Mouse (Mus musculus) forebrain, embryonic 13.5 days (tissue): ENCODE measurements around the gene Lrp2. TPM values are rescaled to one million over a fixed set of nuclear protein-coding genes. Genes with fewer than 3 reads are reported as not detected.

Experiments
- ATAC-seq: fragments of 200-750 bp; cut with Nextera tagmentation; 2 replicates; pipeline ENCODE4 v1.8.0; 2017
- H3K27ac ChIP-seq: fragments of 300-500 bp; sonication (generic); 2 replicates; pipeline ENCODE4 v1.5.1; 2015; ENCODE audit warnings: inconsistent platforms, mild to moderate bottlenecking, moderate library complexity
- H3K27me3 ChIP-seq: fragments of 300-500 bp; sonication (generic); 2 replicates; pipeline ENCODE4 v1.6.1; 2015; ENCODE audit warnings: mild to moderate bottlenecking, inconsistent platforms
- H3K36me3 ChIP-seq: fragments of 300-500 bp; sonication (generic); 2 replicates; pipeline ENCODE4 v1.6.1; 2015; ENCODE audit warnings: mild to moderate bottlenecking, inconsistent platforms; ENCODE audit not compliant: poor library complexity, severe bottlenecking
- H3K4me1 ChIP-seq: fragments of 300-500 bp; sonication (generic); 2 replicates; pipeline ENCODE4 v1.6.1; 2015; ENCODE audit warnings: inconsistent platforms
- H3K4me2 ChIP-seq: fragments of 300-500 bp; sonication (generic); 2 replicates; pipeline ENCODE4 v1.6.1; 2015; ENCODE audit warnings: inconsistent platforms, mild to moderate bottlenecking, moderate library complexity
- H3K4me3 ChIP-seq: fragments of 300-500 bp; sonication (generic); 2 replicates; pipeline ENCODE4 v1.5.1; 2015; ENCODE audit warnings: mild to moderate bottlenecking, inconsistent platforms
- H3K9ac ChIP-seq: fragments of 300-500 bp; sonication (generic); 2 replicates; pipeline ENCODE4 v1.6.1; 2015; ENCODE audit warnings: mild to moderate bottlenecking, inconsistent platforms
- H3K9me3 ChIP-seq: fragments of 300-500 bp; sonication (generic); replicated peaks from 2 replicates; pipeline ENCODE4 v1.6.1; 2016; ENCODE audit warnings: inconsistent platforms
- WGBS: fragments of 180-500 bp; shearing (Covaris S2); methylation state at CpG from one replicate; pipeline ENCODE4 v1.1.7; 2015; 5-methylcytosine and 5-hydroxymethylcytosine counted together
- polyA plus RNA-seq: library from polyadenylated mRNA; unstranded; fragments of >200 nt; fragmentation: Nextera tagmentation; extraction: Ambion mirVana; gene quantifications from 2 replicates; pipeline ENCODE4 v1.2.1, GENCODE M21; 2015

Lrp2 gene
- polyA plus RNA-seq, 1 experiment from 2014 or later, result 0.75 TPM

DNA sequence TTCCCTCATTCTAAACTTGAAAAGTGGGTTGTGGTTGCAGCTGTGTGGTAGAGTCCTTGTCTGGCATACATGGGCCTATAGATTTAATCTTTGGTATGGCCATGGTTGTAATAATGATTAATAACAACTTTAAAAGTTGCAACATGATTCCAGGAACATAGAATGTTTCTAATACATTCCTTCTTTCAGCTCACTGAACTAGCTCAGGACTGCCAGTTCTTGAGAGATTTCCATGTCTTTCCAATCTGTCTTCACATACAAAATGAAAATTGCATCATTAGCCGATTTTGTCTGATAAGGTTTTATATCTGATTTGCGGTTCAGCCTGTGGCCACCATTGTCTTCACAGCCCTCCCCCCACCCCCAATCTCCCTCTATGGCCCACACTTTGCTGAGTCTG lies 5.8 kb downstream of the Lrp2 start:
- H3K36me3 ChIP-seq, result no peaks in the 10 kb centered on the region
- H3K27ac ChIP-seq, result no peak overlapping the region
- peaks cover 10% of the 10 kb centered on the region for H3K4me1 ChIP-seq
- H3K9me3 ChIP-seq, result no peaks in the 10 kb centered on the region
- H3K27me3 ChIP-seq, result peaks cover 26% of the 10 kb centered on the region
- H3K9ac ChIP-seq, result no peak overlapping the region
- H3K4me2 ChIP-seq, result no peak overlapping the region
- WGBS, result 94% methylated on average over 2 of the region's 2 CpGs
- H3K4me3 ChIP-seq, result no peak overlapping the region
- no peak for ATAC-seq

GRCm38 (mm10) chr2:69578206-69578605 lies 7.7 kb downstream of the Lrp2 start:
- Histone ChIP-seq H3K4me3 (no peak overlapping the region), H3K36me3 (no peaks in the 10 kb centered on the region), H3K9ac (no peak overlapping the region), H3K4me1 (0 out of 2 replicates have a peak, but pooled peaks cover 2% of the 10 kb centered on the region), H3K4me2 (no peak overlapping the region), H3K9me3 (no peaks in the 10 kb centered on the region), H3K27ac (no peak overlapping the region), H3K27me3 (peaks cover 9% of the 10 kb centered on the region; the same call in 1 of the 2 replicates)
- no peak for ATAC-seq
- WGBS, result 70% methylated on average over 8 of the region's 8 CpGs

- Histone ChIP-seq H3K27me3 (no peaks in the 10 kb centered on the region), H3K27ac (no peak overlapping the region), H3K9me3 (no peaks in the 10 kb centered on the region), H3K9ac (no peak overlapping the region), H3K4me1 (0 out of 2 replicates have a peak, but pooled peaks cover 4% of the 10 kb centered on the region), H3K4me3 (no peak overlapping the region), H3K4me2 (no peak overlapping the region), H3K36me3 (no peaks in the 10 kb centered on the region)
- WGBS, result 96% methylated on average over 1 of the region's 1 CpGs
- no peak for ATAC-seq
These were observed 9.3 kb downstream of the Lrp2 start for GRCm38 (mm10) chr2:69576531-69576930.

GRCm38 (mm10) chr2:69574934-69575333 lies 10.9 kb downstream of the Lrp2 start:
- no peaks in the 10 kb centered on the region for H3K36me3 ChIP-seq
- no peaks in the 10 kb centered on the region for H3K9me3 ChIP-seq
- ATAC-seq, result no peak
- no peak overlapping the region for H3K9ac ChIP-seq
- 64% methylated on average over 6 of the region's 6 CpGs for WGBS
- H3K27ac ChIP-seq, result no peak overlapping the region
- H3K4me1 ChIP-seq, result 0 out of 2 replicates have a peak, but pooled peaks cover 4% of the 10 kb centered on the region
- no peak overlapping the region for H3K4me2 ChIP-seq
- no peak overlapping the region for H3K4me3 ChIP-seq
- H3K27me3 ChIP-seq, result no peaks in the 10 kb centered on the region

DNA sequence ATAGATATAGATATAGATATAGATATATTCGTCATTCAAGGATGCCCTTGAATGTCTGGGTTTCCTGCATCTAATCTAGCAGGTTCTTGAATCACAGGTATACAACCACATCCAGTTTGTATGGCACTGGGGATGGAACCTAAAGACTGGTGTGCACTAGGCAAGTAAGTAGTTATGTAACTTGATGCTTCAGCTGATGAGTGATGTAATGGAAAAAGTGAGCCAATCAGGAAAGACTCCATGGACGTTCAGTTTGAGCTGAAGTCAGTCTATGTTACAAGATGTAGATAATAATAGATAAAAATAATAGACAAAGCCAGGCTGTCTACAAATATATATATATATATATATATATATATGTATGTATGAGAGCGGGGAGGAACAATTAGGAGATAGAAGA lies 11.6 kb downstream of the Lrp2 start:
- Histone ChIP-seq H3K4me3 (no peak overlapping the region), H3K4me2 (no peak overlapping the region), H3K27me3 (no peaks in the 10 kb centered on the region), H3K9ac (no peak overlapping the region), H3K9me3 (no peaks in the 10 kb centered on the region), H3K4me1 (0 out of 2 replicates have a peak, but pooled peaks cover 4% of the 10 kb centered on the region), H3K36me3 (no peaks in the 10 kb centered on the region), H3K27ac (no peak overlapping the region)
- no peak for ATAC-seq
- 78% methylated on average over 3 of the region's 3 CpGs for WGBS

GRCm38 (mm10) chr2:69573733-69574054 lies 12.2 kb downstream of the Lrp2 start:
- Histone ChIP-seq H3K27me3 (no peaks in the 10 kb centered on the region), H3K4me3 (no peak overlapping the region), H3K4me1 (0 out of 2 replicates have a peak, but pooled peaks cover 4% of the 10 kb centered on the region), H3K4me2 (no peak overlapping the region), H3K36me3 (no peaks in the 10 kb centered on the region), H3K9me3 (no peaks in the 10 kb centered on the region), H3K9ac (no peak overlapping the region), H3K27ac (no peak overlapping the region)
- no peak for ATAC-seq

GRCm38 (mm10) chr2:69573038-69573732 lies 12.7 kb downstream of the Lrp2 start:
- WGBS, result 54% methylated on average over 5 of the region's 5 CpGs
- no peak overlapping the region for H3K9ac ChIP-seq
- 0 out of 2 replicates have a peak, but pooled peaks cover 4% of the 10 kb centered on the region for H3K4me1 ChIP-seq
- H3K4me2 ChIP-seq, result no peak overlapping the region
- no peak for ATAC-seq
- no peaks in the 10 kb centered on the region for H3K27me3 ChIP-seq
- H3K27ac ChIP-seq, result no peak overlapping the region
- H3K9me3 ChIP-seq, result no peaks in the 10 kb centered on the region
- H3K4me3 ChIP-seq, result no peak overlapping the region
- no peaks in the 10 kb centered on the region for H3K36me3 ChIP-seq

DNA sequence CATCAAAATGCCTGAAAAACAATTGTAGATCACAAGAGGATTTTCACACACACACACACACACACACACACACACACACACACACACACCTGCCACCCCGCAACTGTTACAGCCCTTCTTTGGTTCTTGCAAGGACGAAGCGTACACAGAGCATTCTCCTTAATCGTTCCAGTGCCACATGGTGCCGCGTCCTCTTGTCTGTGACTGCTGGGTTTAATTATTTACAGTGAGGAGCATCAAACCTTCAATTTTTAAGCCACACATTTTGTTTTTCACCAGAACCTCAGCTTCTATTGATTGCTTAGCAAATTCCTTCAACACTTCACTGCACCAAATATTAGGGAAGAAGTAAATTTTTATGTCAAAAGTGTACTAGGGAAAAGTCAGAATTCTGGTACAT lies 15.3 kb downstream of the Lrp2 start:
- Histone ChIP-seq H3K27me3 (no peaks in the 10 kb centered on the region), H3K36me3 (no peaks in the 10 kb centered on the region), H3K4me2 (no peak overlapping the region), H3K27ac (no peak overlapping the region), H3K9me3 (no peaks in the 10 kb centered on the region), H3K4me1 (0 out of 2 replicates have a peak, but pooled peaks cover 4% of the 10 kb centered on the region), H3K4me3 (no peak overlapping the region), H3K9ac (no peak overlapping the region)
- WGBS, result 77% methylated on average over 6 of the region's 6 CpGs
- no peak for ATAC-seq

DNA sequence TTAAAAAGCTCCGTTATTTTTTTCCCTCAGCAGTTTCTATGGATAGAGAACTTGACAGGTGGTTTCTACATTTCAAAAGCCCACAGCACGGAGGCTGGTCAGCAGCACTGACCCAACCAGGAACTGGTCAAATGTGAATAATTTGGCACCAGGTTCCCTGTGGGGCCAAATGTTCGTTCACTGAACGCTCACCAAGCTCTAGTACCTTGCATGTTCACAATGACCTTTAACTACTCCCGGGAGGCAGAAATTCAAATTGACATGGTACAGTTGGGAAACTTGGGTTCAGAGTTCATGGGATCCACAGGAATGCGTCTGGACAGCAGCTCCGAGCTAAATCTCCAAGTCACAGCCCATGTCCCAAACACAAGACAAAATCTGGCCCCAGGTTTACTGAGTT lies 19.6 kb downstream of the Lrp2 start:
- ATAC-seq, result no peak
- Histone ChIP-seq H3K4me1 (no peaks in the 10 kb centered on the region), H3K4me2 (no peak overlapping the region), H3K9ac (no peak overlapping the region), H3K9me3 (no peaks in the 10 kb centered on the region), H3K4me3 (no peak overlapping the region), H3K36me3 (no peaks in the 10 kb centered on the region), H3K27me3 (no peaks in the 10 kb centered on the region), H3K27ac (no peak overlapping the region)
- 76% methylated on average over 7 of the region's 7 CpGs for WGBS

GRCm38 (mm10) chr2:69563492-69563891 lies 22.4 kb downstream of the Lrp2 start:
- H3K4me1 ChIP-seq, result no peaks in the 10 kb centered on the region
- no peaks in the 10 kb centered on the region for H3K36me3 ChIP-seq
- H3K9me3 ChIP-seq, result no peaks in the 10 kb centered on the region
- no peaks in the 10 kb centered on the region for H3K27me3 ChIP-seq
- no peak overlapping the region for H3K4me3 ChIP-seq
- 87% methylated on average over 6 of the region's 6 CpGs for WGBS
- no peak overlapping the region for H3K9ac ChIP-seq
- H3K27ac ChIP-seq, result no peak overlapping the region
- H3K4me2 ChIP-seq, result no peak overlapping the region
- ATAC-seq, result no peak

GRCm38 (mm10) chr2:69562761-69563160 lies 23.1 kb downstream of the Lrp2 start:
- H3K4me3 ChIP-seq, result no peak overlapping the region

GRCm38 (mm10) chr2:69560221-69560620 lies 25.6 kb downstream of the Lrp2 start:
- 79% methylated on average over 4 of the region's 4 CpGs for WGBS
- no peak overlapping the region for H3K4me3 ChIP-seq

More at GRCm38 (mm10) chr2:69562761-69563160, 23.1 kb downstream of the Lrp2 start:
- no peaks in the 10 kb centered on the region for H3K9me3 ChIP-seq
- H3K4me1 ChIP-seq, result no peaks in the 10 kb centered on the region
- no peak for ATAC-seq
- WGBS, result 75% methylated on average over 5 of the region's 5 CpGs
- no peaks in the 10 kb centered on the region for H3K27me3 ChIP-seq
- no peak overlapping the region for H3K9ac ChIP-seq
- H3K36me3 ChIP-seq, result no peaks in the 10 kb centered on the region
- no peak overlapping the region for H3K4me2 ChIP-seq
- H3K27ac ChIP-seq, result no peak overlapping the region

DNA sequence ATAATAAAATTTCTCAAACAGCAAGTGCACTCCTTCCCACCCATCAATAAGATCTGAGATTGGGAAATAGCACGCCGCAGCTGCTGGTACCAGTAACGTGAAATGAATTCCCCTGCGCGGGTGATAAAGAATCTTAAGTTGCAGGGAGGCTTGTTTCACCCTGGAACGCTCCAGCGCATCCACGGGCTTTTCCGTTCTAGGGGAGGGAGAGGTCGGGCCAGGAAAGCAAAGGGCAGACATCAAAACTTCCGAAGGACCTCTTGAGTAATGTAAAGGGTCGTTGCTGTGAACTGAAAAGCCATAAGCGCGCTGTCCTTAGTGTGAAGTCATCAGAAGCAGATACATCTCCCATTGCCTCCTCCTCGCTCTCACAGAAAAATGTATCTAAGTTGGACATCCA lies 26.5 kb downstream of the Lrp2 start:
- no peaks in the 10 kb centered on the region for H3K9me3 ChIP-seq
- no peak overlapping the region for H3K4me3 ChIP-seq
- H3K4me2 ChIP-seq, result no peak overlapping the region
- H3K27ac ChIP-seq, result no peak overlapping the region
- no peak overlapping the region for H3K9ac ChIP-seq
- no peaks in the 10 kb centered on the region for H3K36me3 ChIP-seq
- H3K4me1 ChIP-seq, result no peaks in the 10 kb centered on the region
- WGBS, result 83% methylated on average over 15 of the region's 15 CpGs
- no peaks in the 10 kb centered on the region for H3K27me3 ChIP-seq
- no peak for ATAC-seq

More at GRCm38 (mm10) chr2:69560221-69560620, 25.6 kb downstream of the Lrp2 start:
- H3K4me2 ChIP-seq, result no peak overlapping the region
- ATAC-seq, result no peak
- H3K36me3 ChIP-seq, result no peaks in the 10 kb centered on the region
- no peaks in the 10 kb centered on the region for H3K4me1 ChIP-seq
- no peak overlapping the region for H3K27ac ChIP-seq
- no peak overlapping the region for H3K9ac ChIP-seq
- no peaks in the 10 kb centered on the region for H3K9me3 ChIP-seq
- no peaks in the 10 kb centered on the region for H3K27me3 ChIP-seq
